Mouse (Mus musculus) megakaryocyte, embryonic 14.5 days (primary cell): ENCODE data around the gene Dao.

Source experiments
- FLI1 ChIP-seq: IDR thresholded peaks from 2 replicates; pipeline ENCODE4 v1.6.1; 2012; ENCODE audit warnings: low read length, inconsistent platforms, mixed read lengths
- GATA1 ChIP-seq: IDR thresholded peaks from 3 replicates; pipeline ENCODE4 v1.6.1; 2012; ENCODE audit warnings: mixed read lengths, low read length, inconsistent platforms, borderline replicate concordance

- TF ChIP-seq GATA1: no peak
- TF ChIP-seq FLI1: no peak
Measured at GRCm38 (mm10) chr5:113973790-113974189, 29.7 kb upstream of the Dao start.
